Mouse (Mus musculus) megakaryocyte progenitor cell, adult 5-6 weeks (primary cell): ENCODE measurements around the gene Ghrh. TPM values are rescaled to one million over a fixed set of nuclear protein-coding genes. Genes with fewer than 3 reads are reported as not detected.
"Not testable (repeated sequence)": the region's sequence is repeated elsewhere in the genome, so short reads cannot be mapped to it uniquely, and the experiment has no call there.

ENCODE experiments used
- ATAC-seq: replicated peaks from 2 replicates; pipeline ENCODE4 v1.8.0; 2016; ENCODE audit warnings: mild to moderate bottlenecking, moderate TSS enrichment, inconsistent platforms; ENCODE audit not compliant: poor library complexity
- total RNA-seq, 2 experiments: library from RNA; stranded (forward) in 1 of 2; stranded (reverse) in 1 of 2; fragments of 157-497, 149-512 nt in 1 of 2; fragments of 200-1000 nt in 1 of 2; gene quantifications; 2 replicates each; pipeline versions ENCODE4 v1.2.3 to v1.2.4; 2015 to 2017

Gene Ghrh
- total RNA-seq (2015) (not detected in 2 replicates), total RNA-seq (2017) (not detected in 2 replicates)

DNA sequence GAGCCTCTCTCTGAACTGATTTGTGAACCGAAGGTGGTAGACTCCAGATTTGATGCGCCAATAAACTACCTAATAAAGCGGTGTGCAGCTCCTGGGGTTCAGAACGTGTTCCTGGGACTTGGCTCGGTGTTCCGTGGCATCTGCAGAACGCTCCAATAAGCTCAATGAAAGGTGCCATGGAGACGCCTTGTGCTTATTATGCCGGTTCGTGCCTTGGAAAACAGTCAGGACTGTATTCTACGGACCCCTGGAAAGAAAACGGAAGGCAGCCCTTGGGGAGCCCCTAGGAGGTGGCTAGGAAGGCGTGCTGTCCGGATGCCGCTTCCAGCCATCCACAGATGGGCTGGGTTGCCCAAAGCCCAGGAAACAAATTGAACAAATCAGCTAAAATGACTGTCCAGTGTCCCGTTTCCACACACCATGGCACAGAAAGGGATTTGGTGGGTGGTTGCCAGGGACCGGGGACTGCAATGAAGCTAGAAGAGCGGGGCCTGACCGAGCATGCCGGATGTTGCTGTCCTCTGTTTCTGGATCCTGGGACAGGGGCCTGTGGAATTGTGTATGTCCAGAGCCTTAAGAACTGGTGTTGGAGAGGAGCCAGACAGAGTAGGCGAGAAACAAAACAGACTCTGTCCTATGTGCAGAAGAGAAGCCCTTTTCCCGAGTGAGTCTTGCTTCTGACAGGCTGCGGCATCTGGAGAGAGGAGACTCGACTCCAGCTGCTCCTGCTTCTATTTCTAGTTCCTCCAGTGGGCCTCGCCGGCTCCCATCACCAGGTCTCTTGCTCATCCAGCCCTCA is at the start of gene Ghrh:
Gene Ghrh, minus strand, starts transcription at position 146 of the 799 bp plus-strand sequence.
- ATAC-seq = no peak

- peak; percentile 84 for ATAC-seq
These were observed 48.7 kb upstream of the Ghrh start for GRCm38 (mm10) chr2:157395960-157396359.

DNA sequence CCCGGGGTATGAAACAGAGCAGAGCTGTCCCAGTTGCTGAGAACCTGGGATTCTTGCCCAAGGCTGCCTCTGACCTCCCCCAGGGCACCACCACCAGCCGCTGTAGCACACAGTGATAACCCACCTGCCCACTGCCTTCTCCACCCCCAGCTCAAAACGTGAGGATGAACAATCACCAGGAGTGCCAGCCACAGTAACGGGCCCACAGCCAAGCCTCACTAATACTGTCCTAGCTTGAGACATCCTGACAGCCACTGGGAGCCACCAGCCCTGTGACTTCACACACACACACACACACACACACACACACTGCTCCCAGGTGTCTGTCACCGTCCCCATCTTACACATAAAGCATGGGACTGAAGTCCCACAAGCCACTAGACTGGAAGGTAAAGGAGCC is 48.1 kb upstream of the Ghrh start:
- ATAC-seq = no peak

GRCm38 (mm10) chr2:157394868-157395267 is 47.6 kb upstream of the Ghrh start:
- ATAC-seq = no peak

DNA sequence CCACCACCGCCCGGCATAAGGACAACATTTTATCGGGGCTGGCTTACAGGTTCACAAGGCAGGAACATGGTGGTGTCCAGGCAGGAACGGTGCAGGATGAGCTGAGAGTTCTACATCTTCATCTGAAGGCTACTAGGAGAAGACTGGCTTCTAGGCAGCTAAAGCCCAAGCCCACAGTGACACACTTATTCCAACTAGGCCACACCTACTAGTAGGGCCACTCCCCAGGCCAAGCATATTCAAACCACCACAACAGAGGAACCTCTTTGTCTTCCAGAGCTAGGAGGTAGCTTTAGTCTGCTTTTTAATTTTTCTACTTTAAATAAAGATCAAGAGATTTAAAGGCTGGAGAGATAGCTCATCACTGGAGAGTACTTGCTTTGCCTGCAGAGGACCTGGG is 46.2 kb upstream of the Ghrh start:
- ATAC-seq = no peak

DNA sequence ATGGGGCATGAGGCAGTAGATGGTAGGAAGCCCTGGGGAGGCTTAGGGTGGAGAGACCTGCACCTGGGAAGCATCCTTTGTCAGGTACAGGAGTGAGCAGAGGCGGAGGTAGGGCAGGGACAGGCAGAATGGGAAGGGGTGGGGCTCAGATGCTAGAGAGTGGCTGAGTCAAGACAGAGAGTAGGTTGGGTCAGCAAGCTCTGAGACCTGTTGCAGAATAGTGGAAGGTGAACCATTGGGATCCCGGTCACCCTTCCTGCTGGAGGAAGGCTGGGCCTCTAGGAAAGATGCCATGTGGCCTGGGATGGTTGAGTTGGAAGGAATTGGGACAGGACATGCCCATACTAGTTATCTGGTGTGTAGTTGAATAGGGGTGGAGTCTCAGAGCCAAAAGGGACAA is 45.0 kb upstream of the Ghrh start:
- no peak for ATAC-seq

- no peak for ATAC-seq
These were observed 42.2 kb upstream of the Ghrh start for GRCm38 (mm10) chr2:157389591-157389921.

- not testable (repeated sequence) for ATAC-seq
These were observed 41.7 kb upstream of the Ghrh start for GRCm38 (mm10) chr2:157388901-157389590.

DNA sequence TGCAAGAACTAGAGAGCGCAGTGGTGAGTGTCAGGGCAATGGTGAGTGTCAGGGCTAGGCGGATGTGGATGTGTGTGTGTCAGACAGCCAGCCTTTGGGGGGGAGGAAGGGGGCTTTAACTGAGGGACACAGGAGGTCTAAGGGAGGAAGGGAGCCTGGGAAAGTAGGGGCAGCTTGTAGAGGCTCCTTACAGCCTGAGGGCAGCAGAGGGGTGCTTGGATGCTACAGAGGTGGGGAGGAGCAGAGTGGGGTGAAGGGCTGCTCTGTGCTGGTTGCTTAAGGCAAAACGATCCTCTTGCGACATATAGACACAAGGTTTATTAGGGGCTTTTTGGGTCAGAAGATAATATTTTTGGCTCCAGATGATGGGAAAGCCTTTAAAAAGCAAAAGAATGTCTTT is 37.5 kb upstream of the Ghrh start:
- no peak for ATAC-seq

- ATAC-seq = no peak
These were observed 29.7 kb upstream of the Ghrh start for GRCm38 (mm10) chr2:157376995-157377394.

DNA sequence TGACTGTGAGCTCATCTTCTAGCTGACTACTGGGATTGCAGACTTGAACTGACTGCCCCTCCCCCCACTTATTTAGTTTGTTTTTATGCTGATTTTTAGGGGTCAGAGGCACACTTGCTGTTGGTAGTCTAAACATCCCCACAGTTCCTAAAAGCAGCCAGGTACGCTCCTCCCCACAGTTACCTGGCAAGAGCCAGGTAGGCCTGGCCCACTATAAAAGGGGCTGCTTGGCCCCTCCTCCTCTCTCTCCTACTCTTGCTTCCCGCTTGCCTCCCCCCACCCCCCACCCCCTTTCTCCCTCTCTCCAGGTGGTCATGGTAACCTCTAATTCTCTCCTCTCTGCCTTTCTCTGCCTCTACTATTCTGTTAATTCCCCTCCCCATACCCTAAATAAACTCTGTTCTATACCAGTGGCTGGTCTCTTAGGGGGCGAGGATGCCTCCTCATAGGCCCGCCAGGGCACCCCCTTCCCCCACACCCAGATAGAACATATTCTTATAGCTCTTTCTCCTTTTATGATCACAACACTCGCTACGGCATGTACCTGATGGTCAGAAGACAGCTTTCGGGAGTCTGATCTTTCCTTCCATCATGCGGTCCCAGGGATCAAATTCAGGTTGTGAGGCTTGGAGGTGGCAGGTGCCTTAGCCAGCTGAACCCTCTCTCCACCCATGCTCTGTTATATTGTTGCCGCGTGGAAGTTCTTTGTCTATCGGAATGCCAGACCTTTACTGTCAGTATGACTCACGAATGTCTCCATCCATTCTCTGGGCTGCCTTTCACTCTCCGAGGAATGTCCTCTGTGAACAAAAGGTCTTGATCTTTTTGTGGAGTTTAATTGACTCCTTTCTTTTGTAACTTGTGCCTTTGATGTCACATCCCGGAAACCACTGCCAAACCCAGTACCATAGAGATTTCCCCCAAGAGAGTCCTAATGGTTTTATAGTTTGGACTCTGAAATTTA is 28.8 kb upstream of the Ghrh start:
- no peak for ATAC-seq

- no peak for ATAC-seq
These were observed 27.7 kb upstream of the Ghrh start for GRCm38 (mm10) chr2:157375051-157375450.

- ATAC-seq = no peak
These were observed 26.4 kb upstream of the Ghrh start for GRCm38 (mm10) chr2:157373681-157374080.

DNA sequence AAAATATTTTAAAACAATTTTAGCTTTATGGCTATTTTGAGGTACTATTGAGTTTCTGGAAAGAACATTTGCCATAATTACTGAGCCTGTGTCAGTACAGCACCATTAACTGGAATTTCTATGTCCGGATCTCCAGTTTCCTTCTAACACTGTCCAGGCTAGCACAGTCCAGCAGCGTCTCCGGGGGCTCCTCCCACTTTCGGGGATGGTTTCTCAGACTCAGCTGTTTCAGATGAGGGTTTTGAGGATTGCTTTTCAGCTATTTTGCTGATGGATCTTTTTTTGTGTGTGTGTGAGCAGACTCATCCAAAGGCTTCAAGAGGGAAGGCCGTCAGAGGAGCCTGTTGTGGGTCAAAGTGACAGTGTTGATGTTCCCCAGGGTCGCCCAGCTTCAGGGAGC is 24.4 kb upstream of the Ghrh start:
- no peak for ATAC-seq

DNA sequence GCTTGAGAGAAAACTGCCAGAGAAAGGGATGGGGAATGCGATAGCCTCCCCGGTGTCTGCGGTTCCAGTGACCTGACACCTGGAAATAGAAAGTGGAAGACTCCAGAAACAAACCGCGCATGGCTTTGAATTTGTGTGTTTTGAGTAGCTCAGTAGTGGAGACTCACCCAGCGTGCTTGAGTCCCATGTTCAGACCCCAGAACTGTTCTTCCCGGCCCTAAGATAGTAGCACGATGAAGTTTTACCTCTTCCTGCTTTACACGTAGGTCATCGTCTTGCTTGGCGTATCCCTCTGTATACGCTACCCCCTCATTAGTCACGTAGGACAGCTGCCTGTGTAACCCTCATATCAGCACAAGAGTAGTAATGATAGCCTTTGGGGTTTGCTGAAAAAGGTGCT is 20.7 kb upstream of the Ghrh start:
- peak; percentile 36 for ATAC-seq

- ATAC-seq = peak; percentile 90
These were observed 20.0 kb upstream of the Ghrh start, which contains the start of gene Manbal for GRCm38 (mm10) chr2:157367184-157367893. Manbal (plus strand) TSS chr2:157367594.

DNA sequence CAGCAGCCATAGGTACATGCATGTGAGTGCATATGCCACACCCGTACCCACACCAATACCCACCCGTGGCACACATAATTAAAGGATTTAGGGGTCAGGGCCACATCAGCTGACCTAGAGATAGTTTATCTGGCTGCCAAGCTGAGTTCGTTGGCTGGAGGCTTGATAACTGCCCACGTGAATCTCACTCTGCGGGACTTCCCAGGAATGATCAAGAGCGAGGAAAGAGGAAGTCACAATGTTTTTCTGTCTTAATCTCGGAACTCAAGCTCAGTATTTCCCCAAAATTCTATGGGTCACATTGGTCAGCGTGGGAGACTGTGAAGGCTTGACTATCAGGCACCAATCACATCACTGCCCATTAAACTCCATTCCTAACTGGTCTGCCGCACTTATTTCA is 19.5 kb upstream of the Ghrh start:
- 0 out of 2 replicates have a peak, but pooled peaks have one; percentile 29 for ATAC-seq

DNA sequence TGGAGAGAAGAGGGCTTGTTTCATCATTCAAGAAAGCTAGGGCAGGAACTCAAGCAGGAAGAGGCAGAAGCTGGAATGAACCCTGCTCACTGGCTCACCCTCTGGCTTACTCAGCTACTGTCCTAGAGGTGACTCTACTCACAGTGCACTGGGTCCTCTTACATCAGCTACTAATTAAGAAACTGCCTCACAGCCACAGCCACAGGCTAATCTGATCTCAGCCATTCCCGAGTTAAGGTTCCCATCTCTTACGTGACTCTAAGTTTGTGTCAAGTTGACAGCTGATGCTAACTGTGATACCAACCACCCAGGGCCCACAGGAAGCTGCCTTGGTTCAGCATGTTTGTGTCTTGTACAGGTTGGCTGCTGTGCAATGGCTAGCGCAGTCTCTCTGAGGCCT is 15.7 kb upstream of the Ghrh start:
- no peak for ATAC-seq

- ATAC-seq = no peak
These were observed 12.7 kb upstream of the Ghrh start for GRCm38 (mm10) chr2:157360028-157360427.

GRCm38 (mm10) chr2:157354106-157354505 is 6.8 kb upstream of the Ghrh start:
- no peak for ATAC-seq

DNA sequence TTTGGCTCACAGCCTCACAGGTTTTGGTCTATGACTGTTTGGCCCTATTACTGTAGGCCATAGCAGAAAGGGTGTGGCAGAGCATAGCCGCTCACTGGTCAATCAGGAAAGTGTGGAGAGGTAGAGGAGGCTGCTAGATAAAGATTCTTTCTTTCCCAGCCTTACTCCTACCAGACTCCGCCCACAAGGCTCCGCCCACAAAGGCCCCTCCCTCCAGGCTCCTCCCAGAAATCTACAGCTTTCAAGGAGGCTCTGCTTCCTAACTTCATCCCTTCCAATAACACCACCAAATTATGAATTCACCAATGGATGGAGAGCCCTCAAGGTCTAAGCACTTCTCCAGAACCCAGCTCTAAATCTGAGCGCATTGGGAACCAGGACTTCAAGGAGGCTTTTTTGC is 5.9 kb upstream of the Ghrh start:
- no peak for ATAC-seq
